Mouse (Mus musculus): Measurements from ENCODE around the gene Slc4a8.

The Slc4a8 gene

GRCm38 (mm10) chr15:100860856-100861255 is 99.3 kb downstream of the Slc4a8 start:
- Histone ChIP-seq H3K27me3 (ENCODE audit: control insufficient read depth, insufficient read depth, low read length, poor library complexity, severe bottlenecking) (no peaks in the 10 kb centered on the region), H3K36me3 (ENCODE audit: control insufficient read depth, insufficient read depth, low read length, poor library complexity, severe bottlenecking) (no peaks in the 10 kb centered on the region)
- no peak for DNase-seq (ENCODE audit: low read depth, low spot score)

GRCm38 (mm10) chr15:100865556-100865955 is 104.0 kb downstream of the Slc4a8 start:
- no peaks in the 10 kb centered on the region for H3K36me3 ChIP-seq (ENCODE audit: control insufficient read depth, insufficient read depth, low read length, poor library complexity, severe bottlenecking)
- DNase-seq (ENCODE audit: low read depth, low spot score): no peak
- peaks cover 3% of the 10 kb centered on the region for H3K27me3 ChIP-seq (ENCODE audit: control insufficient read depth, insufficient read depth, low read length, poor library complexity, severe bottlenecking)

GRCm38 (mm10) chr15:100869558-100869957 is 108.0 kb downstream of the Slc4a8 start, which contains the start of gene Scn8a:
TSS of gene Scn8a (plus strand) at chr15:100869858.
- Histone ChIP-seq H3K27me3 (ENCODE audit: control insufficient read depth, insufficient read depth, low read length, poor library complexity, severe bottlenecking) (peaks cover 4% of the 10 kb centered on the region), H3K36me3 (ENCODE audit: control insufficient read depth, insufficient read depth, low read length, poor library complexity, severe bottlenecking) (no peaks in the 10 kb centered on the region)
- DNase-seq (ENCODE audit: low read depth, low spot score): no peak

- Histone ChIP-seq H3K27me3 (ENCODE audit: control insufficient read depth, insufficient read depth, low read length, poor library complexity, severe bottlenecking) (peaks cover 4% of the 10 kb centered on the region), H3K36me3 (ENCODE audit: control insufficient read depth, insufficient read depth, low read length, poor library complexity, severe bottlenecking) (no peaks in the 10 kb centered on the region)
- DNase-seq (ENCODE audit: low read depth, low spot score): peak; percentile 45
Measured at GRCm38 (mm10) chr15:100870001-100870774, 108.6 kb downstream of the Slc4a8 start.

- no peak for DNase-seq (ENCODE audit: low read depth, low spot score)
- Histone ChIP-seq H3K36me3 (ENCODE audit: control insufficient read depth, insufficient read depth, low read length, poor library complexity, severe bottlenecking) (no peaks in the 10 kb centered on the region), H3K27me3 (ENCODE audit: control insufficient read depth, insufficient read depth, low read length, poor library complexity, severe bottlenecking) (peaks cover 4% of the 10 kb centered on the region)
Measured at GRCm38 (mm10) chr15:100870775-100871106, 109.2 kb downstream of the Slc4a8 start.

- Histone ChIP-seq H3K36me3 (ENCODE audit: control insufficient read depth, insufficient read depth, low read length, poor library complexity, severe bottlenecking) (no peaks in the 10 kb centered on the region), H3K27me3 (ENCODE audit: control insufficient read depth, insufficient read depth, low read length, poor library complexity, severe bottlenecking) (peaks cover 4% of the 10 kb centered on the region)
- no peak for DNase-seq (ENCODE audit: low read depth, low spot score)
Measured at GRCm38 (mm10) chr15:100871107-100872011, 109.8 kb downstream of the Slc4a8 start.

GRCm38 (mm10) chr15:100873155-100873554 is 111.6 kb downstream of the Slc4a8 start:
- peaks cover 3% of the 10 kb centered on the region; the same call in 1 of the 2 replicates for H3K27me3 ChIP-seq (ENCODE audit: control insufficient read depth, insufficient read depth, low read length, poor library complexity, severe bottlenecking)
- DNase-seq (ENCODE audit: low read depth, low spot score): peak; percentile 70
- no peaks in the 10 kb centered on the region for H3K36me3 ChIP-seq (ENCODE audit: control insufficient read depth, insufficient read depth, low read length, poor library complexity, severe bottlenecking)

Data from splenic B cell, adult 2 months (primary cell).